Mouse (Mus musculus): ENCODE data around the gene Guca1a. TPM values are rescaled to one million over a fixed set of nuclear protein-coding genes. Genes with fewer than 3 reads are reported as not detected.

The Guca1a gene
- total and polyA plus RNA-seq, 3 experiments, result 2.1 to 5.2 (median 3.2) TPM

- no peak for TF ChIP-seq ZNF384 (IDR thresholded peaks at IDR 0.05; ENCODE audit: low read depth, low read length)
- TF ChIP-seq GABPA (IDR thresholded peaks at IDR 0.05; ENCODE audit: insufficient replicate concordance, low read depth, low read length), result no peak
- TF ChIP-seq NELFE (IDR thresholded peaks at IDR 0.05; ENCODE audit: low read depth, low read length), result no peak
- TF ChIP-seq ZMIZ1 (IDR thresholded peaks at IDR 0.05; ENCODE audit: low read depth, low read length), result no peak
- no peak for TF ChIP-seq ZC3H11A (IDR thresholded peaks at IDR 0.05; ENCODE audit: low read depth, low read length)
- TF ChIP-seq MEF2A (IDR thresholded peaks at IDR 0.05; ENCODE audit: borderline replicate concordance, low read depth, low read length), result no peak
- no peak for TF ChIP-seq ZKSCAN1 (IDR thresholded peaks at IDR 0.05; ENCODE audit: borderline replicate concordance, low read depth, low read length)
- no peak for TF ChIP-seq POLR2A (IDR thresholded peaks at IDR 0.05; ENCODE audit: low read depth, low read length)
- TF ChIP-seq MXI1 (IDR thresholded peaks at IDR 0.05; ENCODE audit: low read depth, low read length), result no peak
- H3K4me3 ChIP-seq (replicated peaks in 1 of 3; ENCODE audit: low read depth in 2 of 3, low read length in 2 of 3, poor library complexity in 1 of 3), result peak overlapping the region in 1 of 3 experiments; percentile 45
- no peaks in the 10 kb centered on the region for H3K79me2 ChIP-seq (replicated peaks; ENCODE audit: control insufficient read depth, extremely low read depth, insufficient read depth, poor library complexity, severe bottlenecking)
- H3K36me3 ChIP-seq (replicated peaks in 1 of 2; ENCODE audit: control insufficient read depth in 1 of 2, insufficient read depth in 1 of 2, low read length in 1 of 2), result peaks cover 0 to 3% of the 10 kb centered on the region in 2 experiments
- H3K27ac ChIP-seq (ENCODE audit: insufficient read depth, low read depth), result no peak overlapping the region
- DNase-seq (ENCODE audit: extremely low read depth), result no peak
- in situ Hi-C loops (cut with MboI; ENCODE audit: low pct_ligation_motif_present, low pct_unique_long_range_greater_than_20kb, low sequenced_read_pairs), result loop anchor here (5.0 to 25.0 kb wide), 2 partner anchors 33 to 218 kb away; partner anchors contain the start of genes Bysl, Gm20517 and Med20
- dilution Hi-C loops (cut with MboI; ENCODE audit: extremely low pct_ligation_motif_present, extremely low pct_unique_long_range_greater_than_20kb, low sequenced_read_pairs), result no loop called here
- peaks cover 3% of the 10 kb centered on the region for H3K27me3 ChIP-seq (replicated peaks)
- peaks cover 3 to 16% of the 10 kb centered on the region in 2 experiments; a peak in 3 of 4 replicates for H3K4me1 ChIP-seq (ENCODE audit: control insufficient read depth in 1 of 2, insufficient read depth in 2 of 2)
- H3K9ac ChIP-seq (ENCODE audit: insufficient read depth, low read depth), result no peak overlapping the region
- no peaks in the 10 kb centered on the region for H3K9me3 ChIP-seq (replicated peaks; ENCODE audit: low read length)
- H3K4me2 ChIP-seq (ENCODE audit: insufficient read depth, low read depth, poor library complexity, severe bottlenecking), result 0 out of 2 replicates have a peak overlapping the region, but pooled peaks have one; percentile 65
Measured at GRCm38 (mm10) chr17:47394223-47394869, 6.0 kb downstream of the Guca1a start.

- peaks cover 5 to 44% of the 10 kb centered on the region in 2 experiments for H3K36me3 ChIP-seq (replicated peaks in 1 of 2; ENCODE audit: control insufficient read depth in 1 of 2, insufficient read depth in 1 of 2, low read length in 1 of 2)
- dilution Hi-C loops (cut with MboI; ENCODE audit: extremely low pct_ligation_motif_present, extremely low pct_unique_long_range_greater_than_20kb, low sequenced_read_pairs) (no loop called here), in situ Hi-C loops (cut with MboI; ENCODE audit: low pct_ligation_motif_present, low pct_unique_long_range_greater_than_20kb, low sequenced_read_pairs) (loop anchor here (25.0 kb wide), 1 partner anchor 226 kb away; the partner anchor contains the start of genes Bysl, Gm20517 and Med20)
- H3K27ac ChIP-seq (ENCODE audit: insufficient read depth, low read depth), result no peak overlapping the region
- no peak overlapping the region for H3K9ac ChIP-seq (ENCODE audit: insufficient read depth, low read depth)
- no peak overlapping the region for H3K4me3 ChIP-seq (replicated peaks in 1 of 3; ENCODE audit: low read depth in 2 of 3, low read length in 2 of 3, poor library complexity in 1 of 3)
- H3K79me2 ChIP-seq (replicated peaks; ENCODE audit: control insufficient read depth, extremely low read depth, insufficient read depth, poor library complexity, severe bottlenecking), result no peaks in the 10 kb centered on the region
- no peak overlapping the region for H3K4me2 ChIP-seq (ENCODE audit: insufficient read depth, low read depth, poor library complexity, severe bottlenecking)
- peak; percentile 48 for DNase-seq (ENCODE audit: extremely low read depth)
- no peaks in the 10 kb centered on the region for H3K27me3 ChIP-seq (replicated peaks)
- H3K4me1 ChIP-seq (ENCODE audit: control insufficient read depth in 1 of 2, insufficient read depth in 2 of 2), result no peaks in the 10 kb centered on the region
- peaks cover 9% of the 10 kb centered on the region for H3K9me3 ChIP-seq (replicated peaks; ENCODE audit: low read length)
- TF ChIP-seq CTCF (conservative IDR thresholded peaks at IDR 0.05 in 1 of 2, IDR thresholded peaks at IDR 0.05 in 1 of 2; ENCODE audit: low read depth in 2 of 2, low read length in 2 of 2) (peak; percentile 86 to 97), ETS1 (conservative IDR thresholded peaks at IDR 0.05; ENCODE audit: low read depth, low read length) (no peak), EP300 (IDR thresholded peaks at IDR 0.05; ENCODE audit: low read length) (no peak), SMC3 (IDR thresholded peaks at IDR 0.05; ENCODE audit: low read depth, low read length) (peak; percentile 76), HCFC1 (IDR thresholded peaks at IDR 0.05; ENCODE audit: low read depth, low read length) (no peak), MXI1 (IDR thresholded peaks at IDR 0.05; ENCODE audit: low read depth, low read length) (no peak), USF2 (conservative IDR thresholded peaks at IDR 0.05; ENCODE audit: low read depth, low read length) (no peak), IRF4 (IDR thresholded peaks at IDR 0.05; ENCODE audit: low read depth, low read length) (0 out of 2 replicates have a peak, but pooled peaks have one; percentile 18), NRF1 (IDR thresholded peaks at IDR 0.05; ENCODE audit: low read depth, low read length) (no peak), ZNF384 (IDR thresholded peaks at IDR 0.05; ENCODE audit: low read depth, low read length) (no peak), POLR2AphosphoS2 (IDR thresholded peaks at IDR 0.05; ENCODE audit: low read depth, low read length) (no peak), TCF12 (IDR thresholded peaks at IDR 0.05; ENCODE audit: low read depth, low read length) (0 out of 2 replicates have a peak, but pooled peaks have one; percentile 10), POLR2A (IDR thresholded peaks at IDR 0.05; ENCODE audit: low read depth, low read length) (no peak), MAZ (IDR thresholded peaks at IDR 0.05; ENCODE audit: low read depth, low read length) (no peak), ZMIZ1 (IDR thresholded peaks at IDR 0.05; ENCODE audit: low read depth, low read length) (no peak), TBP (conservative IDR thresholded peaks at IDR 0.05; ENCODE audit: low read depth, low read length) (no peak), MAFK (IDR thresholded peaks at IDR 0.05; ENCODE audit: insufficient replicate concordance, low read length) (no peak), KAT2A (IDR thresholded peaks at IDR 0.05; ENCODE audit: insufficient replicate concordance, low read length) (no peak), GABPA (IDR thresholded peaks at IDR 0.05; ENCODE audit: insufficient replicate concordance, low read depth, low read length) (no peak), ZC3H11A (IDR thresholded peaks at IDR 0.05; ENCODE audit: low read depth, low read length) (peak; percentile 5; the same call in 1 of the 2 replicates), E2F4 (IDR thresholded peaks at IDR 0.05; ENCODE audit: insufficient replicate concordance, low read depth, low read length) (no peak), RCOR1 (conservative IDR thresholded peaks at IDR 0.05; ENCODE audit: low read depth, low read length) (no peak), JUN (IDR thresholded peaks at IDR 0.05; ENCODE audit: insufficient read depth, low read depth, low read length) (no peak), UBTF (IDR thresholded peaks at IDR 0.05; ENCODE audit: low read depth, low read length) (no peak), MEF2A (IDR thresholded peaks at IDR 0.05; ENCODE audit: borderline replicate concordance, low read depth, low read length) (no peak), RAD21 (IDR thresholded peaks at IDR 0.05; ENCODE audit: low read depth, low read length) (peak; percentile 59), JUND (conservative IDR thresholded peaks at IDR 0.05; ENCODE audit: low read depth, low read length) (no peak)
Measured at GRCm38 (mm10) chr17:47386649-47387048, 13.7 kb downstream of the Guca1a start.
